Mouse (Mus musculus) spleen, adult 12 weeks (tissue): ENCODE data around the gene Pitx1.

ENCODE experiments used
- DNase-seq: peaks from one replicate; pipeline ENCODE4 v3.0.0; 2022; ENCODE audit warnings: low spot score

Gene Pitx1

GRCm38 (mm10) chr13:55830833-55831721, 4.9 kb downstream of the Pitx1 start:
- no peak for DNase-seq

GRCm38 (mm10) chr13:55830081-55830832, 5.7 kb downstream of the Pitx1 start:
- DNase-seq, result no peak

- no peak for DNase-seq
Measured at GRCm38 (mm10) chr13:55829018-55829655, 6.9 kb downstream of the Pitx1 start.

- no peak for DNase-seq
Measured at GRCm38 (mm10) chr13:55828141-55829017, 7.6 kb downstream of the Pitx1 start.

GRCm38 (mm10) chr13:55827679-55828140, 8.3 kb downstream of the Pitx1 start:
- no peak for DNase-seq

- DNase-seq, result no peak
Measured at GRCm38 (mm10) chr13:55826796-55827678, 9.0 kb downstream of the Pitx1 start.

GRCm38 (mm10) chr13:55826008-55826671, 9.9 kb downstream of the Pitx1 start:
- no peak for DNase-seq

- DNase-seq, result no peak
Measured at GRCm38 (mm10) chr13:55825245-55825681, 10.7 kb downstream of the Pitx1 start.

GRCm38 (mm10) chr13:55824151-55824945, 11.6 kb downstream of the Pitx1 start:
- no peak for DNase-seq

GRCm38 (mm10) chr13:55822499-55822898, 13.5 kb downstream of the Pitx1 start:
- DNase-seq, result no peak

- DNase-seq, result no peak
Measured at GRCm38 (mm10) chr13:55814834-55815233, 21.2 kb downstream of the Pitx1 start.

- no peak for DNase-seq
Measured at GRCm38 (mm10) chr13:55813490-55814016, 22.4 kb downstream of the Pitx1 start.

- DNase-seq, result no peak
Measured at GRCm38 (mm10) chr13:55810947-55811346, 25.0 kb downstream of the Pitx1 start.

- DNase-seq, result no peak
Measured at GRCm38 (mm10) chr13:55809707-55810106, 26.3 kb downstream of the Pitx1 start.

GRCm38 (mm10) chr13:55809041-55809623, 26.9 kb downstream of the Pitx1 start:
- DNase-seq, result no peak

GRCm38 (mm10) chr13:55803973-55804372, 32.0 kb downstream of the Pitx1 start:
- no peak for DNase-seq

GRCm38 (mm10) chr13:55801246-55801645, 34.7 kb downstream of the Pitx1 start:
- DNase-seq, result no peak

- DNase-seq, result no peak
Measured at GRCm38 (mm10) chr13:55786120-55786519, 49.9 kb downstream of the Pitx1 start.
